23 mouse cellular contexts compared by ENCODE assay signal in genomic region chr7:72275513-72275912, GRCm38 (mm10). TPM values are rescaled to one million over a fixed set of nuclear protein-coding genes. Genes with fewer than 3 reads are reported as not detected.
A peak's percentile ranks its signal among the peaks of the same experiment; 100 is the strongest.
DNase-seq lines count a peak whose midpoint lies in the region; ATAC-seq and TF ChIP-seq lines count a peak whose summit lies in the region.
"Had no signal": no experiment of that assay in that cellular context is flagged by ENCODE, and none has a peak within 500 bp of the region (broad histone marks: within the 10 kb centered on the region; RNA-seq: fewer than 3 reads in every experiment).

No protein-coding gene starts in this region.

- no peak overlapping the region for H3K4me2 ChIP-seq in hindbrain, postnatal 0 days (ENCODE audit: low read depth, low read length)
- H3K4me2 ChIP-seq: embryonic facial prominence, embryonic 15.5 days; heart, embryonic 12.5 days; hindbrain, embryonic 13.5 days; liver, embryonic 15.5 days; midbrain, embryonic 15.5 days; stomach, embryonic 15.5 days had no signal

- DNase-seq in spleen, postnatal 36 days (ENCODE audit: low spot score in 2 of 2) = peak; percentile 40 to 55
- no peak for DNase-seq in spleen, postnatal 4 days (ENCODE audit: low spot score in 2 of 2)
- DNase-seq in CD4-positive helper T cell, adult 2 months (ENCODE audit: low read depth, low spot score) = peak; percentile 73
- peak; percentile 73 to 75 for DNase-seq in natural killer cell, adult 2 months (ENCODE audit: low spot score in 2 of 2)
- DNase-seq in hindbrain, postnatal 0 days (ENCODE audit: low spot score) = no peak
- no peak for DNase-seq in lung, postnatal 4 days
- DNase-seq: adrenal gland, postnatal 36 days; cerebellum, adult 18-20 months; cerebellum, postnatal 25 days; gastrocnemius, adult 2 months; heart, postnatal 14 days; kidney, adult 11 months; kidney, postnatal 10 days; lung, postnatal 14 days had no signal

- TF ChIP-seq CTCF in hindbrain, postnatal 0 days (IDR thresholded peaks at IDR 0.05; ENCODE audit: low read depth) = no peak

- peak; percentile 57 for ATAC-seq in activated CD4-positive, CD25-positive, alpha-beta regulatory T cell, adult 4 months
- ATAC-seq in hindbrain, postnatal 0 days = no peak
- ATAC-seq: forebrain, embryonic 16.5 days; midbrain, embryonic 15.5 days had no signal

- no peak overlapping the region for H3K4me3 ChIP-seq in hindbrain, postnatal 0 days (ENCODE audit: low read length)
- H3K4me3 ChIP-seq: embryonic facial prominence, embryonic 15.5 days; gastrocnemius, adult 2 months; heart, embryonic 12.5 days; hindbrain, embryonic 13.5 days; liver, embryonic 15.5 days; midbrain, embryonic 15.5 days; stomach, embryonic 15.5 days had no signal

- no peaks in the 10 kb centered on the region for H3K36me3 ChIP-seq in hindbrain, postnatal 0 days (ENCODE audit: insufficient read depth, low read length)
- H3K36me3 ChIP-seq: embryonic facial prominence, embryonic 15.5 days; heart, embryonic 12.5 days; hindbrain, embryonic 13.5 days; liver, embryonic 15.5 days; midbrain, embryonic 15.5 days; stomach, embryonic 15.5 days had no signal

- H3K9ac ChIP-seq in hindbrain, postnatal 0 days (replicated peaks; ENCODE audit: low read length) = no peak overlapping the region
- H3K9ac ChIP-seq: embryonic facial prominence, embryonic 15.5 days; heart, embryonic 12.5 days; hindbrain, embryonic 13.5 days; liver, embryonic 15.5 days; midbrain, embryonic 15.5 days; stomach, embryonic 15.5 days had no signal

- no peaks in the 10 kb centered on the region for H3K4me1 ChIP-seq in hindbrain, postnatal 0 days (ENCODE audit: insufficient read depth, low read length)
- H3K4me1 ChIP-seq: heart, embryonic 12.5 days; hindbrain, embryonic 13.5 days; liver, embryonic 15.5 days; midbrain, embryonic 15.5 days; stomach, embryonic 15.5 days had no signal

- no peaks in the 10 kb centered on the region for H3K9me3 ChIP-seq in hindbrain, postnatal 0 days (ENCODE audit: low read length)
- H3K9me3 ChIP-seq: embryonic facial prominence, embryonic 15.5 days; heart, embryonic 12.5 days; hindbrain, embryonic 13.5 days; liver, embryonic 15.5 days; midbrain, embryonic 15.5 days; stomach, embryonic 15.5 days had no signal

- H3K27ac ChIP-seq in hindbrain, postnatal 0 days = no peak overlapping the region
- H3K27ac ChIP-seq: embryonic facial prominence, embryonic 15.5 days; gastrocnemius, adult 2 months; hindbrain, embryonic 13.5 days; liver, embryonic 15.5 days; midbrain, embryonic 15.5 days; stomach, embryonic 15.5 days had no signal

- no peaks in the 10 kb centered on the region for H3K27me3 ChIP-seq in hindbrain, postnatal 0 days (ENCODE audit: insufficient read depth, low read length)
- H3K27me3 ChIP-seq: embryonic facial prominence, embryonic 15.5 days; heart, embryonic 12.5 days; hindbrain, embryonic 13.5 days; liver, embryonic 15.5 days; midbrain, embryonic 15.5 days; stomach, embryonic 15.5 days had no signal

- 87% methylated on average over 5 of the region's 5 CpGs for WGBS in hindbrain, postnatal 0 days

RNA-seq across cellular contexts. Expression of gene Mctp2, which starts 30.9 kb away (rescaled TPM):
- 1 to 10 TPM; 2.3 to 2.4 TPM for polyA plus RNA-seq in activated CD4-positive, CD25-positive, alpha-beta regulatory T cell, adult 4 months (2017; shearing (Covaris generic))
- total RNA-seq in hindbrain, postnatal 0 days (2014; rRNA removed) = 0.36 and 1.1 TPM in 2 replicates
- polyA plus RNA-seq in hindbrain, postnatal 0 days (2015; fragmentation: Nextera tagmentation; extraction: Ambion mirVana) = 0.35 and 0.40 TPM in 2 replicates
- total RNA-seq: MEL had no signal

Comparison
In these comparisons a context has a peak if more than half of its experiments do, and no peak if none do; other contexts are left out.
1. DNase-seq: peak in spleen, postnatal 36 days (2 of 2), CD4-positive helper T cell, adult 2 months (single experiment) and natural killer cell, adult 2 months (2 of 2); none in spleen, postnatal 4 days (0 of 2), hindbrain, postnatal 0 days (single experiment) and lung, postnatal 4 days (0 of 2).